Mouse (Mus musculus) layer of hippocampus, postnatal 14 days (tissue): ENCODE results near the gene Spert. TPM values are rescaled to one million over a fixed set of nuclear protein-coding genes. Genes with fewer than 3 reads are reported as not detected.

Experiments used
- DNase-seq, 2 experiments: peaks; one replicate each; pipeline ENCODE4 v3.0.0; 2021 to 2022; ENCODE audit warnings: low spot score in 2 of 2, mixed read lengths in 1 of 2
- long read RNA-seq, 2 experiments: library from polyadenylated mRNA; stranded (forward); transcript quantifications; one replicate each; pipeline ENCODE4 v2.0.0; 2021
- total RNA-seq, 2 experiments: library from RNA; stranded (reverse); gene quantifications; 2 replicates each; pipeline ENCODE4 v1.2.3; 2021

Gene Spert
- total RNA-seq = not detected
- long read RNA-seq, experiment 1 = 0 reads
- long read RNA-seq, experiment 2 = 0 reads

DNA sequence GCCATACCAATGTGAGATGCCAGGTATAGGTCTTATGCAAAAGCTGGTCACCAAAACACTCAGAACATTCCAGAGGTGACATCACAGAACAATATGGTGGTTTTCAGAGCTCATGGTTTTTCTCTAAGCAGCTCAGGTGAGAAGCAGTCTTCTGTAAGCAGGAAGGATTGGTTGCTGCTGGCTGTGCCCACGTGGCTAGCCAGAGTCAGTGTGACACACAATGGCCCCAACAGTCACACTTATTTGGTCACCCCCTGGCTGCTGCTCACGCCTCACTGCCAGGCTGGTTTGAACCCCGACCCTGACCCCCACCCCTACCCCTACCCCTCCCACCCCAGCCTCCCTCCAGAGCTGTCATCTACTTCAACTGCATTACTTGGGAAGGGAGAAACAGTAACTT, at the start of gene Spert:
Gene Spert (minus strand): TSS at position 139 of the 400 bp plus-strand sequence.
- no peak for DNase-seq

- no peak for DNase-seq
These were observed 49.2 kb upstream of the Spert start, which contains the start of gene Erich6b for GRCm38 (mm10) chr14:75642080-75642479. Erich6b (plus strand) TSS chr14:75642259.

- DNase-seq = peak in 1 of 2 experiments; percentile 24
These were observed 48.5 kb upstream of the Spert start for GRCm38 (mm10) chr14:75641369-75641768.

- DNase-seq = no peak
These were observed 47.9 kb upstream of the Spert start for GRCm38 (mm10) chr14:75640846-75641245.

- DNase-seq = no peak
These were observed 44.7 kb upstream of the Spert start for GRCm38 (mm10) chr14:75637641-75638040.

GRCm38 (mm10) chr14:75636107-75636506, 43.2 kb upstream of the Spert start:
- DNase-seq = no peak

DNA sequence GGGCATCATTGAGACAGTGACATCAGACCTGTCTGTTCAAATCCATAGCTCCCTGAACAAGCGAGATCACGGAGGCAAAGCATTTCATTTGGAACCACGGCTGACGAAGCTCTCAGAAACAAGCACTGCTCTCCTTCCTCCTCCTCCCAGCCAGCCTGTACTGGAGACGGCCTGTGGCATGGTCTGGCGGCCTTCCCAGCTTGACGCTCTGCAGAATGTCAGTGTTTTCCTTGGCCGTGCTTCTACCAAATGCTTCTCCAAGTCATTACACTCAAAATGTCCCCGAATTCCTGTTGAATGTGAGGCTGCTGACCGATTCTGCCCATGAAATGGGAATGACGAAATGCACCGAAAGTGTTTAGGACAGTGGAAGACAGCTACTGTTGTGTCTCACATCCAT, 42.4 kb upstream of the Spert start:
- DNase-seq = peak in 1 of 2 experiments; percentile 39

- DNase-seq = no peak
These were observed 36.0 kb upstream of the Spert start for GRCm38 (mm10) chr14:75628870-75629269.

GRCm38 (mm10) chr14:75622984-75623383, 30.1 kb upstream of the Spert start:
- DNase-seq = no peak

DNA sequence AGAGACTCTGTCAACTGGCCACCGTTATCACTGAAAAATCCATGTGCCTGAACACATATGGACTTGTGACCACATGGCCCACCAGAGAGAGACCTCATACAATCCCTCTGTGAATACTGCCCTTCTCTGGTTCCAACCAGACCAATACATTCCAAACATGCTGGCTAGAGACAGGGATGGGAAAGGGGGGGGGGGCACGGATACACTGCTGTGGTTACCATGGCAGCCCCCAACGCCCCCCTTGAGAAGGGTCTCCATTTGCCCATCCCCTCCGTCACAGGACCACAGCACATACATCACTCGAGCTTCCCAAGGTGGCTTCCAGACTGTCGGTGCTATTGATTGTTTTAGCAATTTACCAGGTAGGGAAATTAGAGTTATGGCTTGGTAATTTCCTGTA, 23.5 kb upstream of the Spert start:
- no peak for DNase-seq

DNA sequence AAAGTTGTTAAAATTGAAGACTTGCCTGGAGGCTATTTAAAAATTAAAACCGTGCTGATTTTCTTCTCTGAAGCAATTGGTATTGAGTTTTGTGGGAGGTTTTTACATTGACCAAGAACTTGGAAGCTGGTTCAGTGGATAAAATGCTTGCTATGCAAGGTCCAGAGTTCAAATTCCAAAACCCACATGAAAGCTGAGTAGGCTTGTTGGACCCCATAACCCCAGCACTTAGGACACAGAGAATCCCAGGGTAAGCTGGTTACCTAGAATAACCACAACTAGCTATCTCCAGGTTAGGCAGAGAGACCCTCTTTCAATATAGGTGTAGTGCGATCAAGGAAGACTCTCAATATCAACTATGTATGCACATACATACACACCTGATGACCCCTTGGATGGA, 16.3 kb upstream of the Spert start:
- DNase-seq = no peak

- no peak for DNase-seq
These were observed 9.0 kb downstream of the Spert start for GRCm38 (mm10) chr14:75583870-75584269.

- DNase-seq = no peak
These were observed 13.9 kb downstream of the Spert start for GRCm38 (mm10) chr14:75579010-75579409.

DNA sequence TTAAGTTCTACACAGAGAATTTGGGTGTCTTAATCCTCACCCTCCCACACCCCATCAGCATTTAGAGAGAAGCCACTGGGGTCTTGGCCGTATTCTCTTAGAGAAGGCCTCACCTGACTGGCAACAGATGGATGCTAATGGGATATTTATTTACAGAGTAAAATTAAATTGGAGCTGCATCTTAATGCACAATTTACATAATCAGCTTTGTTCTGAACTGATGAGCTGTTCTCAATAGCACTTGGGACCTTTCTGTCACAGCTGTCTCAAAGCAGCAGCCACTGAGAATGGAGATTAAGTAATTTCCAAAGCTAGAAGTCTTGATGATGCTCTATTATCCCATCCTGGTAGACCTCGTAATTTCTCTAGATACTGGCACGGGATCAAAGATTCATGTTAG, 26.6 kb downstream of the Spert start:
- DNase-seq = no peak

GRCm38 (mm10) chr14:75565534-75566140, 27.3 kb downstream of the Spert start:
- peak; percentile 54 to 60 for DNase-seq

DNA sequence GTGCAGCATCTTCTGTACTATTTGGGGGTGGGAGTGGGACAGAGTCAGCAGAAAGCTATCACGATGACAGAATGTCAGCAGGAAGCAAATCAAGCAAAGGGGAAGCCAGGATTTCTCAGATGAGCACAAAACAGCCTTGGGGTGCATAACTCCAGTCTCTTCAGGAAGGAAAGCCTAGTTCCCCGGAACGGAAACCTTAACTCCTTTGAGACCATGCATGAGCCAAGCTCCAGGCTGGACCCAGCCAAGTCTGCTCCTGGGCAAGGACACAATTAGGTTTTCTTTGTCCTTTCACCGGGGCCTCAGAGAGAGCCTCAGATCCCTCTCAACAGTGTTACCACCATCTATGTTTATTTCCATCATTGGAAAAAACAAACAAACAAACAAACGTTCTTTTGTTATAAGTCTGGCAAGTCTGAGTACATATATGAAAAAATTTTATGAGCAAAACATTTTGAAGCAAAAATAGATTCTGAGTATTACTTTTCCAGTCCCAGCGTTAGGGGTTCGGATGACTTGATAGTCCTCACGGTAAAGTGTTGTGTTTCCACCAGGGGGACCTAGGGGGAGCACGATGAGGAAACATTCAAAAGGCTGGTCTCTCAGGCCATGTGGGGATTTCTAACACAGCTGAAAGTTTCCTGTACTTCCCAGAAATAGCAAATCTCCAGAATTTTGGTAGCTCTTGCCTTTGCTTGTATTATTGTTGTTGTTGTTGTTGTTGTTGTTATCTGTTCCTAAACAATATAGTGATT, 31.2 kb downstream of the Spert start:
- no peak for DNase-seq

DNA sequence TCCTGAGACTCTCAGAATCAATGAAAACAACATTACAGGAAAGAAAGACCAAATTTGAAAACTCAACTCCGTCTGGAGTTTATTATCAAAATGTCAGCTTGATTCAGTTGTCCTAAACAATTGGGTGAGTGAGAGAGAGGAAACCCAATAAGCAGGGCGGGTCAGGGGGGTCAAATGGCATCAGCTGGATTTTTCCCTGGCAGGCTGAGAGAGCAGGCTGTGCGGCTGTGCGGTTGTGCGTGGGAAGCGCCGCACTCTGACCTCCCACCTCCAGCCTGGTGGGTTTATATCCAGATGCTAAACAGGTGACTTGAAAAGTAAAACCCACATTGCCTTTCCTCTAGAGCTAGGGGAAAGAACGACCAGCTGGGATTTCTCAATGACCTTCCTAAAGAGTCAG, 51.2 kb downstream of the Spert start:
- no peak for DNase-seq

GRCm38 (mm10) chr14:75540996-75541350, 51.9 kb downstream of the Spert start:
- no peak for DNase-seq

DNA sequence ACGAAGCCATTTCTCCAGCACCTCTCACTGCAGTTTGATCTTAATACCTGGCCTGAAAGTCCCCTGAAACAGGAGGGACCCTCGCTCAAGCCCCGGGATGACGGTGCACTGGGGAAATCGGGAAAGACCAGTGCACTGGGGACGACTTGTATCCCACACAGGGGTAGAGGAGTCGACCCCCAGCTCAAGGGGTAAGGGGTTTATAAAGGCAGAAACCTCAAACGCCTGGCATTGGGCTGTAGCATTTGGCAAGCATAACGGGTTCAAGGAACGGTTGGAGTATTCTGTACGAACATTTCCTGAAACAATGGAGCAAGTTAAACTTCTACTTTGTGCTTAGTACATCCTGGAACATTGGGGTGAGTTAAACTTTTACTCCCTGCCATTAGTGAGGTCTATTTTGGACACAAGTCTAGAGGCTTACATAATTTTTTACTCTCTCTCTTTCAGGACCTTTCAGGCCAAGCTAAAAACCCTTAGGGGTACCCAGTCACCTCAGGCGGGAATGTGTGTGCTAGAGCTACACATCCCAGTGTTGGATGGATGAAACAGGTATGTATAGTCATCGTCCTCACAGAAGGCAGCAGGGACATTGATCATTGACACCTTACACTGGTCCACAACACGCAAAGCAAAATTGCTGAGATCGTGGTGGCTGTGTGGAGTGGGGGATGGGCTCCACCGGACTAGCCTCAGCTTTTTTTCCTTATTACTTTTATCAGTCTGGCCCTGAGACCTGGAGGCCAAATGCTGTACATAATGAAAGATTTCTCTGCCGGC, 52.5 kb downstream of the Spert start:
- no peak for DNase-seq

DNA sequence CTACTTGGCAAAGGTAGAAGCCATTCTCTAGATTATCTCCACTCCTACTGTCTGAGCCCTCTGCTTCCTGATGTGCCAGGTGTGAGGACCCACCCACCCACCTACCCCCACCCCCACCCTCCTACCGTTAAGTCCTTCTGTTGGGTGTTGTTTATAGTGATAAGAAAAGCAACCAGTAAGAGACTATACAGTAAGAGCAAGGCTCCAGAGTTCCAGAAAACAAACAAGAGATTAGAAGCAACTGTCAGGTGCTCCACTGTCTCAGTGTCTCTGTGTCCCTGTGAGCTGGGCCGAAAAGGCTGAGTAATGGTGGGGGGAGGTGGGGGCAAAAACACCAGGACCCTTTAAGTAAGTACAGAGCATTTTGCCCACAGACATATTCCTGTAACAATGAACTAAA, 53.7 kb downstream of the Spert start:
- no peak for DNase-seq
